ENCODE assay signal across 10 mouse cellular contexts in genomic region chr8:128267261-128267660, GRCm38 (mm10).
A peak's percentile ranks its signal among the peaks of the same experiment; 100 is the strongest.
DNase-seq lines count a peak whose midpoint lies in the region; ATAC-seq and TF ChIP-seq lines count a peak whose summit lies in the region.
"Had no signal": no experiment of that assay in that cellular context is flagged by ENCODE, and none has a peak within 500 bp of the region (broad histone marks: within the 10 kb centered on the region; RNA-seq: fewer than 3 reads in every experiment).

No protein-coding gene starts in this region.

- no peaks in the 10 kb centered on the region for H3K36me3 ChIP-seq in liver, adult 2 months (ENCODE audit: control insufficient read depth, insufficient read depth, low read length)
- no peaks in the 10 kb centered on the region for H3K36me3 ChIP-seq in liver, embryonic 11.5 days (ENCODE audit: control insufficient read depth, insufficient read depth, low read length)
- no peaks in the 10 kb centered on the region for H3K36me3 ChIP-seq in embryonic facial prominence, embryonic 10.5 days (replicated peaks)
- H3K36me3 ChIP-seq: limb, embryonic 12.5 days had no signal

- 0 out of 2 replicates have a peak overlapping the region, but pooled peaks have one; percentile 17 for H3K27ac ChIP-seq in liver, adult 2 months (replicated peaks; ENCODE audit: insufficient read depth, low read depth, low read length)
- H3K27ac ChIP-seq in liver, embryonic 11.5 days (ENCODE audit: low read depth, low read length): no peak overlapping the region
- H3K27ac ChIP-seq in embryonic facial prominence, embryonic 10.5 days (replicated peaks): no peak overlapping the region
- H3K27ac ChIP-seq: forebrain, embryonic 13.5 days; limb, embryonic 12.5 days had no signal

- TF ChIP-seq CTCF in liver, adult 2 months (IDR thresholded peaks at IDR 0.05; ENCODE audit: low read depth, low read length): no peak

- ATAC-seq in liver, embryonic 11.5 days (replicated peaks; ENCODE audit: low FRiP score): no peak
- no peak for ATAC-seq in CD4-positive, CD25-positive, alpha-beta regulatory T cell, adult 4 months
- ATAC-seq: forebrain, embryonic 13.5 days had no signal

- H3K4me1 ChIP-seq in liver, adult 2 months (ENCODE audit: control insufficient read depth, insufficient read depth, low read length): peaks cover 4% of the 10 kb centered on the region; the same call in 1 of the 2 replicates
- peaks cover 8% of the 10 kb centered on the region for H3K4me1 ChIP-seq in liver, embryonic 11.5 days (replicated peaks; ENCODE audit: control insufficient read depth, insufficient read depth, low read length)
- H3K4me1 ChIP-seq in embryonic facial prominence, embryonic 10.5 days: peaks cover 46% of the 10 kb centered on the region

- H3K79me2 ChIP-seq in liver, adult 2 months (ENCODE audit: control insufficient read depth, insufficient read depth, low read length): no peaks in the 10 kb centered on the region

- no peaks in the 10 kb centered on the region for H3K27me3 ChIP-seq in liver, adult 2 months (ENCODE audit: control insufficient read depth, insufficient read depth, low read length)
- no peaks in the 10 kb centered on the region for H3K27me3 ChIP-seq in liver, embryonic 11.5 days (replicated peaks; ENCODE audit: control insufficient read depth, insufficient read depth, low read length)
- H3K27me3 ChIP-seq in embryonic facial prominence, embryonic 10.5 days (replicated peaks; ENCODE audit: low read depth, poor library complexity, severe bottlenecking): no peaks in the 10 kb centered on the region
- H3K27me3 ChIP-seq: forebrain, embryonic 13.5 days; limb, embryonic 12.5 days had no signal

- H3K4me2 ChIP-seq in liver, embryonic 11.5 days: no peak overlapping the region
- H3K4me2 ChIP-seq: forebrain, embryonic 13.5 days; limb, embryonic 12.5 days had no signal

- 67% methylated on average over 4 of the region's 4 CpGs for WGBS in liver, adult 2 months
- WGBS in liver, embryonic 11.5 days: 43% methylated on average over 4 of the region's 4 CpGs
- 38% methylated on average over 4 of the region's 4 CpGs for WGBS in embryonic facial prominence, embryonic 10.5 days

- TF ChIP-seq POLR2A in liver, adult 2 months (IDR thresholded peaks at IDR 0.05; ENCODE audit: extremely low read depth, insufficient read depth, low read length): no peak

- no peaks in the 10 kb centered on the region for H3K9me3 ChIP-seq in liver, embryonic 11.5 days (ENCODE audit: control insufficient read depth, low read length)
- no peaks in the 10 kb centered on the region for H3K9me3 ChIP-seq in embryonic facial prominence, embryonic 10.5 days
- H3K9me3 ChIP-seq: forebrain, embryonic 13.5 days; limb, embryonic 12.5 days had no signal

- H3K4me3 ChIP-seq in liver, adult 2 months (ENCODE audit: insufficient read depth, low read depth, low read length): no peak overlapping the region
- no peak overlapping the region for H3K4me3 ChIP-seq in liver, embryonic 11.5 days (ENCODE audit: low read depth, low read length)
- H3K4me3 ChIP-seq in embryonic facial prominence, embryonic 10.5 days: no peak overlapping the region
- H3K4me3 ChIP-seq: forebrain, embryonic 13.5 days; limb, embryonic 12.5 days had no signal

- DNase-seq in liver, adult 2 months (ENCODE audit: extremely low read depth, low read depth, low spot score): no peak
- no peak for DNase-seq in liver, embryonic 11.5 days (ENCODE audit: low spot score)
- DNase-seq in embryonic facial prominence, embryonic 10.5 days (ENCODE audit: low spot score): peak; percentile 21
- DNase-seq in kidney, adult 11 months: peak; percentile 38
- DNase-seq in lung, postnatal 4 days: peak; percentile 15 to 27
- DNase-seq in left cerebral cortex, postnatal 25 days (ENCODE audit: low spot score in 2 of 2): no peak
- no peak for DNase-seq in ovary, adult 18-20 months (ENCODE audit: low spot score)

- no peak overlapping the region for H3K9ac ChIP-seq in liver, adult 2 months (ENCODE audit: low read depth, low read length)
- H3K9ac ChIP-seq in liver, embryonic 11.5 days (ENCODE audit: low read depth, low read length): no peak overlapping the region
- H3K9ac ChIP-seq: forebrain, embryonic 13.5 days; limb, embryonic 12.5 days had no signal

- intact Hi-C loops in left cerebral cortex, postnatal 25 days (cut with DNase I): no loop called here

Comparison
In these comparisons a context has a peak if more than half of its experiments do, and no peak if none do; other contexts are left out.
1. DNase-seq: peak in embryonic facial prominence, embryonic 10.5 days (single experiment), kidney, adult 11 months (single experiment) and lung, postnatal 4 days (2 of 2); none in liver, adult 2 months (single experiment), liver, embryonic 11.5 days (single experiment), left cerebral cortex, postnatal 25 days (0 of 2) and ovary, adult 18-20 months (single experiment).